Mouse (Mus musculus) cerebellum, adult 2 months (tissue): Measurements from ENCODE around the gene Them5.

Experiments
- CTCF ChIP-seq: fragments of 200-500 bp; IDR thresholded peaks from 2 replicates; pipeline ENCODE4 v1.5.1; 2011; ENCODE audit warnings: low read depth, mild to moderate bottlenecking, control low read depth, low read length, moderate library complexity, borderline replicate concordance; ENCODE audit not compliant: insufficient read depth
- POLR2A ChIP-seq: fragments of 200-500 bp; IDR thresholded peaks from 2 replicates; pipeline ENCODE4 v1.6.1; 2011; ENCODE audit warnings: low read length, control low read depth, borderline replicate concordance; ENCODE audit not compliant: insufficient read depth

DNA sequence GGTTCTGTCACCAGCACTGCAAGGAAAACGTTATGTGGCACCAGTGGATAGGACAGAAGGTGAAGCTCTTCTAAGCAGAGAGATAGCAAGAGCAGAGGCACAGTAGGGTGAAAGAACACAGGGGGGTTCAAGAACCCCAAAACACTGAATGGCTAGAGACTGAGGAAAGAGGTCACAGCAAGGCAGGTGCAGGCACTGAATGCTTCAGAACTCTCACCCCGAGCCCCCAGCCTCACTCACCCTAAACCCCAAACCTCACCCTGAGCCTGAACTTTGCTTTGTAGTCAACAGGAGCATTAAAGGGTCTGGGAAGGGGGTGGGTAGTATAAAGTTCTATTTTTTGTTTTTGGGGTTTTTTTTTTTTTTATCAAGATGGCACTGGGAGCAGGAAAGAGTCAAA lies 6.2 kb downstream of the Them5 start:
- TF ChIP-seq CTCF (no peak), POLR2A (no peak)
